Comparison of ENCODE assay signal across 13 mouse cellular contexts in the genomic region with DNA sequence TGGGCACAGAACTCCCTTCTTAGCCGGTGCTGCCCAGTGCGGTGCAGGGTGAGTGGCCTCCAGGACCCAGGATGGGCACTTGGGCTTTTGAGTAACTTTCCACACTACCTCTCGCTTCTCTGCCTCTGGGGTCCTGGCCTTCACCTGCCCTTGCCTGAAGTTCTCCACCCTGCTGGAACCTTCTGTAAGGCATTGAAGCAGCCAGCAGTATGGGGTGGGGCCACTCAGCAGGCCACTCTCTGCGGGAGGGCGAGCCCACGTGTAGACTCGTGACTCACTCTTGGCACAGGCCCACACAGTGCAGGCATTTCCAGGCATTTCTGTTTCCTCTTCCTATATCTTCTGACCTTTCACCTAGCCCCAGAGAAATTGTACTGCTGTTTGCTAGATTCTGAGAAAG. TPM values are rescaled to one million over a fixed set of nuclear protein-coding genes. Genes with fewer than 3 reads are reported as not detected.
DNase-seq lines count a peak whose midpoint lies in the region; ATAC-seq lines count a peak whose summit lies in the region.
"Had no signal": no experiment of that assay in that cellular context is flagged by ENCODE, and none has a peak within 500 bp of the region (broad histone marks: within the 10 kb centered on the region; RNA-seq: fewer than 3 reads in every experiment).

No protein-coding gene starts in this region.

- DNase-seq in kidney, adult 11 months, result peak; percentile 71
- DNase-seq in 3134 (ENCODE audit: extremely low read depth, insufficient read length, low spot score) (peak; percentile 34), ZHBTc4 (ENCODE audit: low read depth, low spot score) (peak; percentile 81)
- peak; percentile 52 to 74 for DNase-seq in kidney, postnatal 25 days
- DNase-seq in adrenal gland, adult (ENCODE audit: inconsistent age in 2 of 2, low spot score in 1 of 2), result no peak
- DNase-seq in B cell, adult 2 months, result no peak
- no peak for DNase-seq in left cerebral cortex, adult 9 months (ENCODE audit: low spot score in 2 of 2)
- DNase-seq: cerebellum, adult 9-10 months had no signal

- H3K36me3 ChIP-seq in kidney, embryonic 15.5 days, result no peaks in the 10 kb centered on the region
- H3K36me3 ChIP-seq: embryonic facial prominence, embryonic 12.5 days; hindbrain, embryonic 13.5 days had no signal

- H3K27me3 ChIP-seq in kidney, embryonic 15.5 days, result no peaks in the 10 kb centered on the region
- H3K27me3 ChIP-seq: embryonic facial prominence, embryonic 12.5 days; hindbrain, embryonic 13.5 days had no signal

- H3K27ac ChIP-seq in kidney, embryonic 15.5 days, result no peak overlapping the region
- H3K27ac ChIP-seq: embryonic facial prominence, embryonic 12.5 days; hindbrain, embryonic 13.5 days had no signal

- H3K4me1 ChIP-seq in kidney, embryonic 15.5 days, result no peaks in the 10 kb centered on the region
- H3K4me1 ChIP-seq: embryonic facial prominence, embryonic 12.5 days; hindbrain, embryonic 13.5 days had no signal

- no peak overlapping the region for H3K4me3 ChIP-seq in kidney, embryonic 15.5 days (replicated peaks)
- H3K4me3 ChIP-seq: embryonic facial prominence, embryonic 12.5 days; hindbrain, embryonic 13.5 days had no signal

- H3K4me2 ChIP-seq in kidney, embryonic 15.5 days, result no peak overlapping the region
- H3K4me2 ChIP-seq: embryonic facial prominence, embryonic 12.5 days; hindbrain, embryonic 13.5 days had no signal

- H3K9me3 ChIP-seq in kidney, embryonic 15.5 days (replicated peaks), result no peaks in the 10 kb centered on the region
- H3K9me3 ChIP-seq: embryonic facial prominence, embryonic 12.5 days; hindbrain, embryonic 13.5 days had no signal

- 92% methylated on average over 7 of the region's 7 CpGs for WGBS in kidney, embryonic 15.5 days

- ATAC-seq in kidney, embryonic 15.5 days (replicated peaks; ENCODE audit: low FRiP score), result no peak
- ATAC-seq: forebrain, embryonic 16.5 days; midbrain, embryonic 16.5 days had no signal

- no peak overlapping the region for H3K9ac ChIP-seq in kidney, embryonic 15.5 days
- H3K9ac ChIP-seq: embryonic facial prominence, embryonic 12.5 days; hindbrain, embryonic 13.5 days had no signal

RNA-seq across cellular contexts. Expression of gene Mrps6, which starts 18.6 kb away (rescaled TPM):
- polyA plus RNA-seq in kidney, embryonic 15.5 days (2015; fragmentation: Nextera tagmentation; extraction: Ambion mirVana), result 151 and 166 TPM in 2 replicates

RNA-seq across cellular contexts. Expression of gene Gm49711, which starts 18.7 kb away (rescaled TPM):
- 0.29 TPM in 1 of 2 replicates, not detected in the other for polyA plus RNA-seq in kidney, embryonic 15.5 days (2015; fragmentation: Nextera tagmentation; extraction: Ambion mirVana)

RNA-seq across cellular contexts. Expression of gene Slc5a3, which starts 18.7 kb away (rescaled TPM):
- polyA plus RNA-seq in kidney, embryonic 15.5 days (2015; fragmentation: Nextera tagmentation; extraction: Ambion mirVana), result 9.5 and 10.5 TPM in 2 replicates

Comparison
In these comparisons a context has a peak if more than half of its experiments do, and no peak if none do; other contexts are left out.
1. DNase-seq: peak in kidney, adult 11 months (single experiment), 3134 (single experiment), ZHBTc4 (single experiment) and kidney, postnatal 25 days (2 of 2); none in adrenal gland, adult (0 of 2), B cell, adult 2 months (0 of 2) and left cerebral cortex, adult 9 months (0 of 2).